ENCODE assay signal across 24 mouse cellular contexts in genomic region chr11:36512468-36512867, GRCm38 (mm10).
"Had no signal": no experiment of that assay in that cellular context is flagged by ENCODE, and none has a peak within 500 bp of the region (broad histone marks: within the 10 kb centered on the region; RNA-seq: fewer than 3 reads in every experiment).

No protein-coding gene starts in this region.

- ATAC-seq: intestine, embryonic 15.5 days; liver, embryonic 12.5 days had no signal

- H3K4me2 ChIP-seq: intestine, embryonic 15.5 days; kidney, embryonic 15.5 days; limb, embryonic 13.5 days; liver, embryonic 12.5 days; liver, embryonic 15.5 days; lung, embryonic 15.5 days; midbrain, embryonic 12.5 days; neural tube, embryonic 12.5 days; stomach, embryonic 15.5 days had no signal

- H3K27ac ChIP-seq: intestine, embryonic 15.5 days; kidney, embryonic 15.5 days; left cerebral cortex, adult 2 months; limb, embryonic 10.5 days; limb, embryonic 13.5 days; liver, embryonic 12.5 days; liver, embryonic 15.5 days; lung, embryonic 15.5 days; midbrain, embryonic 12.5 days; neural tube, embryonic 12.5 days; stomach, embryonic 15.5 days had no signal

- DNase-seq: kidney, adult 11 months; kidney, adult 8-10 months; kidney, postnatal 10 days; kidney, postnatal 36 days; layer of hippocampus, postnatal 36 days; liver; lung, adult 18-20 months; lung, postnatal 10 days; lung, postnatal 36 days; right cerebral cortex, postnatal 25 days; spleen, adult 18-20 months; thymus, postnatal 25 days had no signal

- H3K27me3 ChIP-seq: intestine, embryonic 15.5 days; kidney, embryonic 15.5 days; limb, embryonic 13.5 days; liver, embryonic 12.5 days; liver, embryonic 15.5 days; lung, embryonic 15.5 days; megakaryocyte, embryonic 14.5 days; midbrain, embryonic 12.5 days; neural tube, embryonic 12.5 days; stomach, embryonic 15.5 days had no signal

- H3K4me3 ChIP-seq: intestine, embryonic 15.5 days; kidney, embryonic 15.5 days; left cerebral cortex, adult 2 months; limb, embryonic 10.5 days; limb, embryonic 13.5 days; liver, embryonic 12.5 days; liver, embryonic 15.5 days; lung, embryonic 15.5 days; megakaryocyte, embryonic 14.5 days; midbrain, embryonic 12.5 days; neural tube, embryonic 12.5 days; stomach, embryonic 15.5 days had no signal

- H3K36me3 ChIP-seq: intestine, embryonic 15.5 days; kidney, embryonic 15.5 days; limb, embryonic 10.5 days; limb, embryonic 13.5 days; liver, embryonic 12.5 days; liver, embryonic 15.5 days; lung, embryonic 15.5 days; neural tube, embryonic 12.5 days; stomach, embryonic 15.5 days had no signal

- H3K9ac ChIP-seq: intestine, embryonic 15.5 days; kidney, embryonic 15.5 days; limb, embryonic 13.5 days; liver, embryonic 12.5 days; liver, embryonic 15.5 days; lung, embryonic 15.5 days; midbrain, embryonic 12.5 days; neural tube, embryonic 12.5 days; stomach, embryonic 15.5 days had no signal

- H3K4me1 ChIP-seq: intestine, embryonic 15.5 days; kidney, embryonic 15.5 days; liver, embryonic 12.5 days; liver, embryonic 15.5 days; lung, embryonic 15.5 days; megakaryocyte, embryonic 14.5 days; neural tube, embryonic 12.5 days; stomach, embryonic 15.5 days had no signal

- H3K9me3 ChIP-seq: intestine, embryonic 15.5 days; kidney, embryonic 15.5 days; limb, embryonic 10.5 days; liver, embryonic 12.5 days; liver, embryonic 15.5 days; lung, embryonic 15.5 days; stomach, embryonic 15.5 days had no signal
